23 mouse cellular contexts compared by ENCODE assay signal in the genomic region with DNA sequence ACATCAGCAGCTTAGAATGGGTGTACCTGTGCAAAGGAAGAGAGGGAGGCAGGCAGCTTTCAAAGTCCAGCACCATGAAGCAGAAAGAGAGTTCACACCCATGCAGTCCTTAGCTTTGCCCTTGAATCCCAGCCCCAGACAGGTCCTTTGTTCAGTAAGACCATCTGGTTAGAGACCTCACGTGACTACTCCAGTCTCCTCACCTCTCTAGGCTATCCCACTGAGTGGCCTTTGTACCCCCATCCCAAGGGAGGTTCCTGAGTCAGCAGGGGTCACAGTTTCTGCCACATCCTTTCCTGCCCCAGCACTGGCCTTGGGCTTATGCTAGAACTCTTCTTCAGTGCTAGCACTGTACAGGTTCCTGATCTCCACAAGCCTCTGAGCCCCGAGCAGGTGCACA.
DNase-seq lines count a peak whose midpoint lies in the region; ATAC-seq and TF ChIP-seq lines count a peak whose summit lies in the region.
"Had no signal": no experiment of that assay in that cellular context is flagged by ENCODE, and none has a peak within 500 bp of the region (broad histone marks: within the 10 kb centered on the region; RNA-seq: fewer than 3 reads in every experiment).

No protein-coding gene starts in this region.

- WGBS in kidney, embryonic 15.5 days = 55% methylated on average over 2 of the region's 2 CpGs
- WGBS in stomach, postnatal 0 days = 69% methylated on average over 2 of the region's 2 CpGs

- peaks cover 4% of the 10 kb centered on the region for H3K4me1 ChIP-seq in kidney, embryonic 15.5 days
- H3K4me1 ChIP-seq in ES-E14 (ENCODE audit: control insufficient read depth in 2 of 2, insufficient read depth in 2 of 2, low read length in 2 of 2, poor library complexity in 1 of 2) = peaks cover 2 to 9% of the 10 kb centered on the region in 2 experiments; a peak in 1 of 4 replicates
- no peaks in the 10 kb centered on the region for H3K4me1 ChIP-seq in stomach, postnatal 0 days (replicated peaks; ENCODE audit: control insufficient read depth, insufficient read depth)
- H3K4me1 ChIP-seq: intestine, embryonic 15.5 days; limb, embryonic 15.5 days; liver, embryonic 15.5 days; lung, embryonic 15.5 days; megakaryocyte, embryonic 14.5 days had no signal

- H3K27me3 ChIP-seq in kidney, embryonic 15.5 days = no peaks in the 10 kb centered on the region
- no peaks in the 10 kb centered on the region for H3K27me3 ChIP-seq in stomach, postnatal 0 days (ENCODE audit: control insufficient read depth, insufficient read depth, low read length)
- H3K27me3 ChIP-seq: embryonic facial prominence, embryonic 15.5 days; forebrain, embryonic 15.5 days; heart, embryonic 12.5 days; intestine, embryonic 15.5 days; limb, embryonic 15.5 days; liver, embryonic 15.5 days; lung, embryonic 15.5 days; neural tube, embryonic 13.5 days had no signal

- DNase-seq in kidney, adult 18-20 months = peak; percentile 25
- peak; percentile 28 for DNase-seq in ES-E14 (ENCODE audit: low read depth, low spot score)
- peak; percentile 62 to 71 for DNase-seq in kidney, adult 8-10 months
- peak; percentile 58 to 79 for DNase-seq in kidney, postnatal 25 days
- no peak for DNase-seq in adipocyte (ENCODE audit: low spot score)
- no peak for DNase-seq in stomach, postnatal 0 days (ENCODE audit: low spot score)
- DNase-seq: adrenal gland, adult 2 months; cerebellum, adult 18-20 months; heart, postnatal 10 days; lung, postnatal 36 days; midbrain, embryonic 14.5 days had no signal

- no peak overlapping the region for H3K27ac ChIP-seq in kidney, embryonic 15.5 days
- no peak overlapping the region for H3K27ac ChIP-seq in ES-E14 (ENCODE audit: insufficient read depth, low read depth, low read length, poor library complexity, severe bottlenecking)
- no peak overlapping the region for H3K27ac ChIP-seq in stomach, postnatal 0 days (replicated peaks)
- H3K27ac ChIP-seq: embryonic facial prominence, embryonic 15.5 days; forebrain, embryonic 15.5 days; hindbrain, embryonic 10.5 days; intestine, embryonic 15.5 days; limb, embryonic 15.5 days; liver, embryonic 15.5 days; lung, embryonic 15.5 days; neural tube, embryonic 13.5 days had no signal

- no peaks in the 10 kb centered on the region for H3K9me3 ChIP-seq in kidney, embryonic 15.5 days (replicated peaks)
- H3K9me3 ChIP-seq in ES-E14 (ENCODE audit: control insufficient read depth, insufficient read depth, low read depth, low read length) = no peaks in the 10 kb centered on the region
- H3K9me3 ChIP-seq in stomach, postnatal 0 days (ENCODE audit: control insufficient read depth, low read length) = no peaks in the 10 kb centered on the region
- H3K9me3 ChIP-seq: embryonic facial prominence, embryonic 15.5 days; forebrain, embryonic 15.5 days; heart, embryonic 12.5 days; hindbrain, embryonic 10.5 days; intestine, embryonic 15.5 days; limb, embryonic 15.5 days; liver, embryonic 15.5 days; lung, embryonic 15.5 days; megakaryocyte, embryonic 14.5 days; neural tube, embryonic 13.5 days had no signal

- in situ Hi-C loops in ES-E14 (cut with MboI; ENCODE audit: low sequenced_read_pairs in 2 of 2, unreplicated experiment in 2 of 2) = no loop called here

- no peak for TF ChIP-seq EP300 in stomach, postnatal 0 days (optimal IDR thresholded peaks at IDR 0.05)

- ATAC-seq in kidney, embryonic 15.5 days (replicated peaks; ENCODE audit: low FRiP score) = no peak
- no peak for ATAC-seq in stomach, postnatal 0 days (ENCODE audit: low FRiP score, low TSS enrichment)
- ATAC-seq: forebrain, embryonic 15.5 days; hindbrain, embryonic 16.5 days; intestine, embryonic 15.5 days had no signal

- no peak overlapping the region for H3K9ac ChIP-seq in kidney, embryonic 15.5 days
- H3K9ac ChIP-seq in ES-E14 (ENCODE audit: insufficient read depth, low read depth, low read length, poor library complexity, severe bottlenecking) = no peak overlapping the region
- no peak overlapping the region for H3K9ac ChIP-seq in stomach, postnatal 0 days (ENCODE audit: low read length)
- H3K9ac ChIP-seq: embryonic facial prominence, embryonic 15.5 days; forebrain, embryonic 15.5 days; heart, embryonic 12.5 days; intestine, embryonic 15.5 days; limb, embryonic 15.5 days; liver, embryonic 15.5 days; lung, embryonic 15.5 days; neural tube, embryonic 13.5 days had no signal

- no peaks in the 10 kb centered on the region for H3K36me3 ChIP-seq in kidney, embryonic 15.5 days
- no peaks in the 10 kb centered on the region for H3K36me3 ChIP-seq in ES-E14 (ENCODE audit: control insufficient read depth, insufficient read depth, low read length, poor library complexity, severe bottlenecking)
- H3K36me3 ChIP-seq in stomach, postnatal 0 days (ENCODE audit: control insufficient read depth, insufficient read depth, low read length) = no peaks in the 10 kb centered on the region
- H3K36me3 ChIP-seq: forebrain, embryonic 15.5 days; heart, embryonic 12.5 days; intestine, embryonic 15.5 days; limb, embryonic 15.5 days; liver, embryonic 15.5 days; lung, embryonic 15.5 days; neural tube, embryonic 13.5 days had no signal

- H3K4me3 ChIP-seq in kidney, embryonic 15.5 days (replicated peaks) = no peak overlapping the region
- H3K4me3 ChIP-seq in ES-E14 (ENCODE audit: insufficient read depth in 1 of 2, low read depth in 1 of 2, low read length in 2 of 2, poor library complexity in 1 of 2, severe bottlenecking in 1 of 2) = no peak overlapping the region
- H3K4me3 ChIP-seq in stomach, postnatal 0 days (ENCODE audit: low read depth, low read length) = no peak overlapping the region
- H3K4me3 ChIP-seq: embryonic facial prominence, embryonic 15.5 days; forebrain, embryonic 15.5 days; heart, embryonic 12.5 days; hindbrain, embryonic 10.5 days; intestine, embryonic 15.5 days; limb, embryonic 15.5 days; liver, embryonic 15.5 days; lung, embryonic 15.5 days; megakaryocyte, embryonic 14.5 days; neural tube, embryonic 13.5 days had no signal

- TF ChIP-seq CTCF in stomach, postnatal 0 days (IDR thresholded peaks at IDR 0.05; ENCODE audit: low read depth) = no peak

- no peak overlapping the region for H3K4me2 ChIP-seq in kidney, embryonic 15.5 days
- no peak overlapping the region for H3K4me2 ChIP-seq in stomach, postnatal 0 days (replicated peaks; ENCODE audit: low read depth)
- H3K4me2 ChIP-seq: embryonic facial prominence, embryonic 15.5 days; forebrain, embryonic 15.5 days; heart, embryonic 12.5 days; intestine, embryonic 15.5 days; limb, embryonic 15.5 days; liver, embryonic 15.5 days; lung, embryonic 15.5 days; neural tube, embryonic 13.5 days had no signal

TF ChIP-seq in ES-E14, 5 proteins besides CTCF, POLR2A, EP300 and RAD21:
- TF ChIP-seq CHD2 (IDR thresholded peaks at IDR 0.05; ENCODE audit: low read depth, low read length) (no peak), MAFK (IDR thresholded peaks at IDR 0.05; ENCODE audit: insufficient read depth, low read depth, low read length) (peak; percentile 47; the same call in 1 of the 2 replicates)

Comparison
In these comparisons a context has a peak if more than half of its experiments do, and no peak if none do; other contexts are left out.
1. DNase-seq: peak in kidney, adult 18-20 months (single experiment), ES-E14 (single experiment), kidney, adult 8-10 months (2 of 2) and kidney, postnatal 25 days (2 of 2); none in adipocyte (single experiment) and stomach, postnatal 0 days (single experiment).